Mouse (Mus musculus) myocyte (in vitro differentiated cells): ENCODE results near the gene Gm498. TPM values are rescaled to one million over a fixed set of nuclear protein-coding genes. Genes with fewer than 3 reads are reported as not detected.

Experiments used
- H3K27me3 ChIP-seq: one replicate; pipeline ENCODE4 v1.6.1; 2011; ENCODE audit not compliant: control insufficient read depth, insufficient read depth, insufficient read length
- H3K36me3 ChIP-seq: one replicate; pipeline ENCODE4 v1.6.1; 2011; ENCODE audit not compliant: control insufficient read depth, insufficient read depth
- H3K4me2 ChIP-seq: one replicate; pipeline ENCODE4 v1.6.1; 2011; ENCODE audit warnings: low read depth, control low read depth
- H3K4me3 ChIP-seq: one replicate; pipeline ENCODE4 v1.5.1; 2011; ENCODE audit warnings: mild to moderate bottlenecking, control low read depth, moderate library complexity
- H3K79me2 ChIP-seq: one replicate; pipeline ENCODE4 v1.6.1; 2011; ENCODE audit not compliant: control insufficient read depth, insufficient read depth
- H3ac ChIP-seq: one replicate; pipeline ENCODE4 v1.6.1; 2011; ENCODE audit not compliant: control insufficient read depth, insufficient read length
- CEBPB ChIP-seq: IDR thresholded peaks from 2 replicates; pipeline ENCODE4 v1.6.1; 2011; ENCODE audit warnings: mild to moderate bottlenecking, moderate library complexity; ENCODE audit not compliant: poor library complexity, insufficient read depth, severe bottlenecking
- E2F4 ChIP-seq: IDR thresholded peaks from one replicate; pipeline ENCODE4 v1.6.1; 2011; ENCODE audit warnings: mild to moderate bottlenecking, control low read depth, moderate library complexity; ENCODE audit not compliant: insufficient read depth
- MAX ChIP-seq: IDR thresholded peaks from one replicate; pipeline ENCODE4 v1.6.1; 2011; ENCODE audit warnings: low read depth, mild to moderate bottlenecking, control low read depth
- MYOD1 ChIP-seq, 3 experiments: IDR thresholded peaks; one replicate each; pipeline ENCODE4 v1.6.1; 2011; ENCODE audit warnings: control low read depth in 2 of 3, low read depth in 2 of 3, mild to moderate bottlenecking in 2 of 3, moderate library complexity in 1 of 3; ENCODE audit not compliant: insufficient read length in 2 of 3, control insufficient read depth in 1 of 3
- MYOG ChIP-seq, 3 experiments: IDR thresholded peaks; one replicate each; pipeline ENCODE4 v1.6.1; 2011; ENCODE audit warnings: control low read depth in 2 of 3, low read depth in 2 of 3, mild to moderate bottlenecking in 2 of 3; ENCODE audit not compliant: insufficient read length in 2 of 3, control insufficient read depth in 1 of 3, insufficient read depth in 1 of 3
- POLR2A ChIP-seq: IDR thresholded peaks from one replicate; pipeline ENCODE4 v1.6.1; 2011; ENCODE audit warnings: low read depth, mild to moderate bottlenecking, control low read depth, moderate library complexity; ENCODE audit not compliant: insufficient read length
- POLR2AphosphoS2 ChIP-seq: IDR thresholded peaks from one replicate; pipeline ENCODE4 v1.6.1; 2011; ENCODE audit warnings: low read depth, control low read depth; ENCODE audit not compliant: insufficient read length
- REST ChIP-seq: IDR thresholded peaks from one replicate; pipeline ENCODE4 v1.6.1; 2011; ENCODE audit warnings: mild to moderate bottlenecking, control low read depth, moderate library complexity; ENCODE audit not compliant: insufficient read depth, insufficient read length
- SRF ChIP-seq: IDR thresholded peaks from one replicate; pipeline ENCODE4 v1.6.1; 2011; ENCODE audit warnings: low read depth; ENCODE audit not compliant: control insufficient read depth, insufficient read length
- TCF12 ChIP-seq: IDR thresholded peaks from one replicate; pipeline ENCODE4 v1.6.1; 2011; ENCODE audit warnings: mild to moderate bottlenecking, control low read depth; ENCODE audit not compliant: poor library complexity, insufficient read depth, severe bottlenecking
- TCF3 ChIP-seq: IDR thresholded peaks from one replicate; pipeline ENCODE4 v1.6.1; 2011; ENCODE audit warnings: low read depth, control low read depth; ENCODE audit not compliant: insufficient read length
- USF1 ChIP-seq: IDR thresholded peaks from one replicate; pipeline ENCODE4 v1.6.1; 2011; ENCODE audit warnings: low read depth, mild to moderate bottlenecking, control low read depth, moderate library complexity
- polyA plus RNA-seq: library from polyadenylated mRNA; unstranded; fragments of >200 nt; fragmentation: generic; extraction: Trizol; gene quantifications from one replicate; pipeline ENCODE4 v1.2.1, GENCODE M21; 2012; ENCODE audit warnings: missing spikeins

Gm498 gene
- polyA plus RNA-seq, 1 experiment, result not detected

DNA sequence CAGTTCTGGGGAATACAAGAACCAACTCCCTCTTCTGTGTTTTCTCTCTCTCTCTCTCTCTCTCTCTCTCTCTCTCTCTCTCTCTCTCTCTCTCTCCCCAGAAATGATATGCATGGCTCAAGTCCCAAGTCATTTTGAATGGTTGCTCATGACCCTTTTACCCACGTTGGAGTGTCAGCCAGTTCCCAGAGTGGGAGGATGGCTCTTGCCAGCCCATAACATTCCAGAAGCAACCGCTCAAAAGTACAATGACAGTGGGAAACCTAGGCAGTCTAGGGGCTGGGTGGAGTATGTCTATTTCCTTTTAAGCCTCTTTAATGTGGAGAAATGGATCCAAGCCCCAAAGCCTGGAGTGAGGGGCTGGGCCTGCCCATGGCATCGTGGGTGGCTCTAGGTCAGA is 72.8 kb downstream of the Gm498 start:
- peaks cover 9% of the 10 kb centered on the region for H3K27me3 ChIP-seq
- H3K79me2 ChIP-seq, result no peaks in the 10 kb centered on the region
- no peak overlapping the region for H3K4me2 ChIP-seq
- H3K36me3 ChIP-seq, result no peaks in the 10 kb centered on the region
- TF ChIP-seq MYOD1 (IDR thresholded peaks at IDR 0.05; ENCODE audit: control insufficient read depth in 1 of 3, insufficient read length in 2 of 3, low read depth in 2 of 3), result no peak
- no peak for TF ChIP-seq POLR2A
- no peak for TF ChIP-seq USF1
- TF ChIP-seq MAX, result no peak
- TF ChIP-seq TCF12, result no peak
- no peak for TF ChIP-seq MYOG (IDR thresholded peaks at IDR 0.05; ENCODE audit: control insufficient read depth in 1 of 3, insufficient read depth in 1 of 3, insufficient read length in 2 of 3, low read depth in 2 of 3)
- TF ChIP-seq SRF, result no peak
- no peak overlapping the region for H3K4me3 ChIP-seq
- no peak overlapping the region for H3ac ChIP-seq

DNA sequence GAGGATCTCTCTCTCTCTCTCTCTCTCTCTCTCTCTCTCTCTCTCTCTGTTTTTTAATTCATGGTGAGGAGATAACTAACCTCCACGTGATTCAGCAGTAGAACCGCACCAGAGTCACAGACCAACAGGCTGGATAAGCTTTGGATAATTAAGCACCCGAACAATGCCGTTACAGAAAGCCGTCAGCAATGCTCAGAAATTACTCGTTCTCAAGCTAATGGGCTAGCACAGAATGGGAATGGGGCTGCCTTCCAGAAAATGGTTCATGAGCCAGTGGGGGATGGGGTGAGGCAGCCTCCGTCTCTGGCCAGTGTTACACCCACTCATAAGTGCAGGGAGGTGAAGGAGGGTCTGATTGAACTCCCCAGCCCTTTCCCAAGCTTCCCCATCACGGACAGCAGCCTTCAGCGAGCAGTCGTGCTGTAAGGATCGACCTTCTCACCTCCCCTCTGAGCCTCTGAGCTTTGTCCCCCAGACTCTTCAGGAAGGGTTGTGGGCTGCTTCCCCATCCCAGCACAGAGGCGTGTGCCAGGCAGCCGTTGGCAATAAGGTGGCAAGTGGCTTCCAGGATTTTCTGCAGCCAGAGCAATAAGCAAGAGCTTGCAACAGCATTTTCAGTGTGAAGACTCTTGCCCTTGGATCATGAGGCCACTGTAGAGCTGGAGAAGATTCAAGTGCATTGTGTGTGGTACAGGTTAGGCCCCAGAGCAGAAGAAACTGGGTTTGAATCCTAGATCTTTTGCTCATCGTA is 76.5 kb downstream of the Gm498 start:
- H3K4me2 ChIP-seq, result no peak overlapping the region
- H3ac ChIP-seq, result no peak overlapping the region
- H3K36me3 ChIP-seq, result no peaks in the 10 kb centered on the region
- TF ChIP-seq TCF12 (no peak), MYOG (IDR thresholded peaks at IDR 0.05; ENCODE audit: control insufficient read depth in 1 of 3, insufficient read depth in 1 of 3, insufficient read length in 2 of 3, low read depth in 2 of 3) (no peak), E2F4 (no peak), USF1 (no peak), SRF (no peak), MYOD1 (IDR thresholded peaks at IDR 0.05; ENCODE audit: control insufficient read depth in 1 of 3, insufficient read length in 2 of 3, low read depth in 2 of 3) (no peak), MAX (no peak), REST (no peak), POLR2A (no peak), CEBPB (no peak), POLR2AphosphoS2 (no peak), TCF3 (no peak)
- no peak overlapping the region for H3K4me3 ChIP-seq
- H3K27me3 ChIP-seq, result peaks cover 13% of the 10 kb centered on the region
- H3K79me2 ChIP-seq, result no peaks in the 10 kb centered on the region

DNA sequence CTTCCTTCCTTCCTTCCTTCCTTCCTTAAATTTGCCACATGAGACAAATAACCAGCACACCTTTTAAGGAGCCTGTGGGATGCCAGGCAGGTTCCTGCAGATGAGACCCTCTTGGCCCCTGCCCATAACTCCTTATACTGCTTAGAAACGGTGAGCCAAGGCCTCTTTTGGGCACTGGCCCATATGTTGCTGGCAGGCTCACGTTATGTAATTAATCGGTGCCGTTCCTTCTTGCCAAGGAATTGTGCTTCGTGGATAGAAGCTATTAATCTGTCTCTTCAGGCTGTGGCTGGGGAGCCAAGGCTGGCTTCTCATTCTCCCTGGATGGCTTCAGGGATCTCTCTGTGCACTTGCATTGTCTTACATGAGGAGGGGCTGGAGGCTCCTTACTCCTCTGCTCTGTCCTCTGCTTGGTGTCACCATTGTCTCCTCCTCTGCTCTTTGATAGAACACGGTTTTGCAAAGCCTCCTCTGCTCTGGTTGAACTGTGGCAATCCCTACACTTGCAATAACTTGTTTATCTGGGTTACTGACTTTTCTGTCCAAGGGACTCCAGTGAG is 77.9 kb downstream of the Gm498 start:
- no peak overlapping the region for H3K4me2 ChIP-seq
- peaks cover 18% of the 10 kb centered on the region for H3K27me3 ChIP-seq
- H3ac ChIP-seq, result no peak overlapping the region
- no peaks in the 10 kb centered on the region for H3K36me3 ChIP-seq
- TF ChIP-seq SRF, result no peak
- no peak for TF ChIP-seq TCF12
- TF ChIP-seq REST, result no peak
- TF ChIP-seq USF1, result no peak
- no peak for TF ChIP-seq POLR2AphosphoS2
- no peak for TF ChIP-seq CEBPB
- no peak for TF ChIP-seq MAX
- no peak for TF ChIP-seq E2F4
- no peak for TF ChIP-seq TCF3
- no peaks in the 10 kb centered on the region for H3K79me2 ChIP-seq
- no peak overlapping the region for H3K4me3 ChIP-seq

Other genes with a start within 250 kb of the Gm498 start
- gene Tnfrsf26, start 238.1 kb upstream of the Gm498 start, polyA plus RNA-seq, result 0.02 TPM
- gene Tnfrsf22, start 217.2 kb upstream of the Gm498 start, polyA plus RNA-seq, result 15.5 TPM
- 25.7 TPM for gene Tnfrsf23, start 181.0 kb upstream of the Gm498 start, polyA plus RNA-seq
- gene Osbpl5, start 109.9 kb upstream of the Gm498 start, polyA plus RNA-seq, result 49.6 TPM
- not detected for gene Mrgprg, start 99.8 kb upstream of the Gm498 start, polyA plus RNA-seq
- gene Mrgpre, start 82.3 kb upstream of the Gm498 start, polyA plus RNA-seq, result 1.9 TPM
- gene Nadsyn1, start 44.0 kb upstream of the Gm498 start, polyA plus RNA-seq, result 5.7 TPM
- 107 TPM for gene Dhcr7, start 43.7 kb upstream of the Gm498 start, polyA plus RNA-seq
- 0.07 TPM for gene Shank2, start 135.1 kb downstream of the Gm498 start, polyA plus RNA-seq